8 mouse cellular contexts compared by ENCODE assay signal in genomic region chr19:60790551-60791161, GRCm38 (mm10). TPM values are rescaled to one million over a fixed set of nuclear protein-coding genes. Genes with fewer than 3 reads are reported as not detected.
DNase-seq lines count a peak whose midpoint lies in the region; ATAC-seq and TF ChIP-seq lines count a peak whose summit lies in the region.

Gene Eif3a (minus strand): TSS chr19:60790658.

- ATAC-seq in hematopoietic stem cell, adult 5-6 weeks (replicated peaks in 1 of 2; ENCODE audit: insufficient read depth in 1 of 2, low FRiP score in 2 of 2, low TSS enrichment in 1 of 2, low read depth in 1 of 2, poor library complexity in 2 of 2, severe bottlenecking in 2 of 2): peak; percentile 82 to 85
- ATAC-seq in lung, embryonic 16.5 days (ENCODE audit: low read depth): peak; percentile 97

- H3K9ac ChIP-seq in MEL (ENCODE audit: control insufficient read depth, low read depth, low read length, poor library complexity, severe bottlenecking): peak within 1 kb of the TSS; percentile 99
- peak within 1 kb of the TSS; percentile 97 for H3K9ac ChIP-seq in lung, embryonic 16.5 days (ENCODE audit: low read length)

- peaks cover 20 to 53% of the 10 kb centered on the region in 2 experiments for H3K36me3 ChIP-seq in MEL (ENCODE audit: control insufficient read depth in 1 of 2, insufficient read depth in 2 of 2, low read length in 2 of 2)
- no peaks in the 10 kb centered on the region for H3K36me3 ChIP-seq in lung, embryonic 16.5 days (ENCODE audit: control insufficient read depth, insufficient read depth, low read length)

- no peak for TF ChIP-seq RAD21 in MEL (IDR thresholded peaks at IDR 0.05; ENCODE audit: low read depth, low read length)

- H3K79me2 ChIP-seq in MEL (ENCODE audit: control insufficient read depth, insufficient read depth, low read length, poor library complexity): peaks cover 47% of the 10 kb centered on the region

- under 1% methylated on average over 57 of the region's 57 CpGs for WGBS in cerebellum, adult 2 months
- WGBS in lung, embryonic 16.5 days: under 1% methylated on average over 56 of the region's 57 CpGs

- peak; percentile 98 for TF ChIP-seq POLR2A in MEL (IDR thresholded peaks at IDR 0.05; ENCODE audit: control insufficient read depth in 1 of 2, insufficient read depth in 1 of 2, low read depth in 1 of 2, low read length in 2 of 2, poor library complexity in 1 of 2)
- TF ChIP-seq POLR2A in cerebellum, adult 2 months (IDR thresholded peaks at IDR 0.05; ENCODE audit: borderline replicate concordance, insufficient read depth, low read length): peak; percentile 99

- H3K27ac ChIP-seq in MEL (ENCODE audit: control insufficient read depth, low read depth, low read length): peak within 1 kb of the TSS; percentile 96
- H3K27ac ChIP-seq in cerebellum, adult 2 months (ENCODE audit: insufficient read depth, low read length): peak within 1 kb of the TSS; percentile 100
- H3K27ac ChIP-seq in lung, embryonic 16.5 days (ENCODE audit: low read length): peak within 1 kb of the TSS; percentile 99

- H3K4me2 ChIP-seq in lung, embryonic 16.5 days (ENCODE audit: low read depth, low read length): peak within 1 kb of the TSS; percentile 80

- TF ChIP-seq EP300 in MEL (IDR thresholded peaks at IDR 0.05; ENCODE audit: low read depth in 1 of 2, low read length in 2 of 2): peak in 1 of 2 experiments; percentile 62; a peak in 2 of 4 replicates

- peaks cover 28 to 40% of the 10 kb centered on the region in 2 experiments for H3K4me1 ChIP-seq in MEL (ENCODE audit: control insufficient read depth in 1 of 2, insufficient read depth in 2 of 2, low read length in 2 of 2)
- no peaks in the 10 kb centered on the region; the same call in 1 of the 2 replicates for H3K4me1 ChIP-seq in cerebellum, adult 2 months (ENCODE audit: control insufficient read depth, insufficient read depth, low read length)
- H3K4me1 ChIP-seq in lung, embryonic 16.5 days (replicated peaks; ENCODE audit: control insufficient read depth, insufficient read depth, low read length): peaks cover 17% of the 10 kb centered on the region

- H3K9me3 ChIP-seq in MEL (replicated peaks; ENCODE audit: insufficient read depth, low read length): no peaks in the 10 kb centered on the region
- no peaks in the 10 kb centered on the region for H3K9me3 ChIP-seq in lung, embryonic 16.5 days (ENCODE audit: control insufficient read depth, low read length)

- DNase-seq in MEL (ENCODE audit: low read depth, low spot score): peak; percentile 98
- peak; percentile 96 to 97 for DNase-seq in cerebellum, adult 2 months
- peak; percentile 96 for DNase-seq in forelimb bud, embryonic 11.5 days (ENCODE audit: low read depth, low spot score)
- DNase-seq in layer of hippocampus, adult 9-10 months (ENCODE audit: low spot score): peak; percentile 75
- peak; percentile 90 for DNase-seq in ovary, postnatal 10 days (ENCODE audit: low spot score)
- DNase-seq in thymus, postnatal 10 days (ENCODE audit: low spot score in 2 of 2): peak; percentile 88 to 93

- no peaks in the 10 kb centered on the region for H3K27me3 ChIP-seq in MEL (ENCODE audit: control insufficient read depth in 1 of 2, insufficient read depth in 2 of 2, low read length in 2 of 2)
- no peaks in the 10 kb centered on the region for H3K27me3 ChIP-seq in cerebellum, adult 2 months (ENCODE audit: control insufficient read depth, insufficient read depth, low read length)
- no peaks in the 10 kb centered on the region for H3K27me3 ChIP-seq in lung, embryonic 16.5 days (ENCODE audit: control insufficient read depth, insufficient read depth, low read depth, low read length)

- no peak for TF ChIP-seq CTCF in MEL (IDR thresholded peaks at IDR 0.05 in 2 of 3, conservative IDR thresholded peaks at IDR 0.05 in 1 of 3; ENCODE audit: control insufficient read depth in 1 of 3, insufficient read depth in 1 of 3, low read depth in 2 of 3, low read length in 3 of 3, poor library complexity in 1 of 3, severe bottlenecking in 1 of 3)
- TF ChIP-seq CTCF in cerebellum, adult 2 months (IDR thresholded peaks at IDR 0.05; ENCODE audit: borderline replicate concordance, insufficient read depth, low read depth, low read length): no peak

- H3K4me3 ChIP-seq in MEL (ENCODE audit: control insufficient read depth in 1 of 2, insufficient read depth in 1 of 2, low read depth in 2 of 2, low read length in 2 of 2): peak within 1 kb of the TSS; percentile 85 to 87
- H3K4me3 ChIP-seq in cerebellum, adult 2 months (replicated peaks; ENCODE audit: insufficient read depth, low read depth, low read length): peak within 1 kb of the TSS; percentile 95
- H3K4me3 ChIP-seq in lung, embryonic 16.5 days (ENCODE audit: low read length): peak within 1 kb of the TSS; percentile 100

TF ChIP-seq in MEL, 35 proteins besides CTCF, POLR2A, EP300 and RAD21:
- peak; percentile 61; the same call in 1 of the 2 replicates for TF ChIP-seq ETS1 (IDR thresholded peaks at IDR 0.05; ENCODE audit: low read depth, low read length)
- TF ChIP-seq KAT2A (conservative IDR thresholded peaks at IDR 0.05; ENCODE audit: low read depth, low read length): peak; percentile 72
- no peak for TF ChIP-seq ZKSCAN1 (IDR thresholded peaks at IDR 0.05; ENCODE audit: low read depth, low read length)
- TF ChIP-seq TCF12 (IDR thresholded peaks at IDR 0.05; ENCODE audit: low read depth, low read length): peak; percentile 86
- TF ChIP-seq ELF1 (IDR thresholded peaks at IDR 0.05; ENCODE audit: low read depth, low read length): peak; percentile 84
- peak; percentile 97 for TF ChIP-seq NRF1 (IDR thresholded peaks at IDR 0.05; ENCODE audit: insufficient read depth, low read depth, low read length, poor library complexity, severe bottlenecking)
- TF ChIP-seq UBTF (IDR thresholded peaks at IDR 0.05; ENCODE audit: borderline replicate concordance, insufficient read depth, low read depth, low read length): 0 out of 2 replicates have a peak, but pooled peaks have one; percentile 44
- peak; percentile 87 for TF ChIP-seq HCFC1 (IDR thresholded peaks at IDR 0.05; ENCODE audit: low read depth, low read length)
- peak; percentile 90 for TF ChIP-seq SIN3A (IDR thresholded peaks at IDR 0.05; ENCODE audit: low read length)
- peak; percentile 76 for TF ChIP-seq MAZ (IDR thresholded peaks at IDR 0.05; ENCODE audit: low read depth, low read length)
- peak; percentile 92; the same call in 1 of the 2 replicates for TF ChIP-seq POLR2AphosphoS5 (IDR thresholded peaks at IDR 0.05; ENCODE audit: borderline replicate concordance, low read depth, low read length)
- TF ChIP-seq BHLHE40 (IDR thresholded peaks at IDR 0.05; ENCODE audit: borderline replicate concordance, low read depth, low read length): no peak
- no peak for TF ChIP-seq CHD2 (IDR thresholded peaks at IDR 0.05; ENCODE audit: low read length)
- TF ChIP-seq GATA1 (IDR thresholded peaks at IDR 0.05; ENCODE audit: low read depth, low read length): 0 out of 2 replicates have a peak, but pooled peaks have one; percentile 27
- peak; percentile 100 for TF ChIP-seq NELFE (IDR thresholded peaks at IDR 0.05; ENCODE audit: low read depth, low read length)
- TF ChIP-seq MEF2A (IDR thresholded peaks at IDR 0.05; ENCODE audit: extremely low read depth, insufficient replicate concordance, low read depth, low read length, poor library complexity, severe bottlenecking): 0 out of 2 replicates have a peak, but pooled peaks have one; percentile 42
- peak; percentile 99 for TF ChIP-seq MAX (IDR thresholded peaks at IDR 0.05; ENCODE audit: low read length)
- TF ChIP-seq USF2 (IDR thresholded peaks at IDR 0.05; ENCODE audit: borderline replicate concordance in 1 of 2, insufficient read depth in 1 of 2, low read depth in 1 of 2, low read length in 2 of 2): peak in 1 of 2 experiments; percentile 64; a peak in 1 of 4 replicates
- peak; percentile 15; the same call in 1 of the 2 replicates for TF ChIP-seq SMC3 (IDR thresholded peaks at IDR 0.05; ENCODE audit: low read depth, low read length)
- no peak for TF ChIP-seq ZC3H11A (IDR thresholded peaks at IDR 0.05; ENCODE audit: low read depth, low read length)
- peak; percentile 67; the same call in 1 of the 2 replicates for TF ChIP-seq RCOR1 (IDR thresholded peaks at IDR 0.05; ENCODE audit: low read depth, low read length)
- peak; percentile 92 for TF ChIP-seq TBP (IDR thresholded peaks at IDR 0.05; ENCODE audit: low read depth, low read length)
- no peak for TF ChIP-seq TAL1 (IDR thresholded peaks at IDR 0.05; ENCODE audit: low read length)
- TF ChIP-seq MYB (IDR thresholded peaks at IDR 0.05; ENCODE audit: low read depth, low read length): peak; percentile 24; the same call in 1 of the 2 replicates
- TF ChIP-seq USF1 (IDR thresholded peaks at IDR 0.05; ENCODE audit: low read depth, low read length): peak; percentile 97
- TF ChIP-seq POLR2AphosphoS2 (IDR thresholded peaks at IDR 0.05; ENCODE audit: low read length): peak; percentile 98
- peak; percentile 99 for TF ChIP-seq MYC (IDR thresholded peaks at IDR 0.05; ENCODE audit: low read depth, low read length)
- TF ChIP-seq CHD1 (IDR thresholded peaks at IDR 0.05; ENCODE audit: low read depth, low read length): no peak; the same call in 1 of the 2 replicates
- no peak for TF ChIP-seq ZNF384 (IDR thresholded peaks at IDR 0.05; ENCODE audit: low read depth, low read length)
- TF ChIP-seq JUND (IDR thresholded peaks at IDR 0.05; ENCODE audit: low read depth, low read length): peak; percentile 20; the same call in 1 of the 2 replicates
- TF ChIP-seq GABPA (IDR thresholded peaks at IDR 0.05; ENCODE audit: low read depth, low read length): no peak
- peak; percentile 96 for TF ChIP-seq MXI1 (IDR thresholded peaks at IDR 0.05; ENCODE audit: low read depth, low read length)
- TF ChIP-seq MAFK (IDR thresholded peaks at IDR 0.05; ENCODE audit: borderline replicate concordance, low read depth, low read length): no peak
- TF ChIP-seq E2F4 (IDR thresholded peaks at IDR 0.05; ENCODE audit: borderline replicate concordance, low read depth, low read length): peak; percentile 79; the same call in 1 of the 2 replicates
- TF ChIP-seq ZMIZ1 (IDR thresholded peaks at IDR 0.05; ENCODE audit: low read depth, low read length): peak; percentile 95

RNA-seq across cellular contexts. Expression of gene Eif3a, which starts in this region (rescaled TPM):
- 331 and 352 TPM in 2 replicates for total RNA-seq in MEL (2012; rRNA removed)
- polyA plus RNA-seq in MEL (2012; ENCODE audit: insufficient read depth in 1 of 2, insufficient read length in 2 of 2, low read depth in 1 of 2, low replicate concordance in 2 of 2, missing spikeins in 1 of 2): 100 to 1,000 TPM; 424 to 914 TPM
- 69.0 and 73.5 TPM in 2 replicates for polyA plus RNA-seq in cerebellum, adult 2 months (2012; rRNA removed)
- 324 and 410 TPM in 2 replicates for total RNA-seq in hematopoietic stem cell, adult 5-6 weeks (2017)
- polyA plus RNA-seq in lung, embryonic 16.5 days (2015; fragmentation: Nextera tagmentation; extraction: Ambion mirVana): 125 TPM in 2 replicates

Comparison
In these comparisons a context has a peak if more than half of its experiments do, and no peak if none do; other contexts are left out.
1. Peak in every context shown above with its lines: DNase-seq, ATAC-seq, H3K4me3 ChIP-seq and H3K27ac ChIP-seq.